Mouse (Mus musculus): ENCODE data around the gene Rpusd3.

Rpusd3 gene

DNA sequence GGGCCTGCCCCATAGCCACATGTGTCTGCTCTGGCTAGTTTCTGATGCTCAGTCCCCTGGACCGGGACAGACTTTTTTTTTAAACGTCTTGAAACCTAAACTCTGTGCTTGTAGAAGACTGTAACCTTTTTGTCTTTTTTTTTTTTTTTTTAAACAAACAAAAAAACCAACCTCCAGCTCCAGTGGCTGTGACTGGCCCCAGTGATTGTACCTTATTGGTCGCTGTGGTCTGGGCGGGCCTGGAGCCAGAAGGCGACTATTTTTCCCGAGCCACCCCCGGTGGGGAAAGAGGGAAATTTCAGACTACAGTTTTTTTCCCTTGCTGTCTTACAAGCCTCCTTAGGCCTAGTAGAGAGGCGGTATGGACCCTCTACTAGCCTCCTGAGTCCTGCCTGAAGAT, 30.2 kb downstream of the Rpusd3 start, which contains the start of gene Ttll3:
Gene Ttll3 (plus strand): TSS at position 301 of the 400 bp plus-strand sequence.
- no peak for DNase-seq (ENCODE audit: low read depth, low spot score)

DNA sequence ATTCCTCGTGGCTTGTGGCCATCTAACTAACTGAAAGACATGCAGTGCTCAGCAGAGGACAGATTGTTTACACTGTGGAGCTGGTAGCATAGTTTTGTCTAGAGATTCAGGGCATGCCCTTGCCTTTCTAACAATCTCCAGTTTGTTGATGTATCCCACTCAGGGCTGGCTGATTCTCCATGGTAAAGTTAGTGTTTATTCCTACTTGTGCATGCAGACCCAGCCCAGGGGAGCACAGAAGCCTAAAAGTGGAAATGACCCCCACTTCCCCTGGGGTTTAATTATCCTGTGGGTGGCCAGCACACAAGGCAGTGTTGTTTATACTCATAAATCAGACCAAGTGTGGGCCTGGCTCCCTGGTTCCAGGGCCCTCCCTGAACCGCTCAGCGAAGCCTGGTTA, 33.1 kb downstream of the Rpusd3 start:
- no peak for DNase-seq (ENCODE audit: low read depth, low spot score)

DNA sequence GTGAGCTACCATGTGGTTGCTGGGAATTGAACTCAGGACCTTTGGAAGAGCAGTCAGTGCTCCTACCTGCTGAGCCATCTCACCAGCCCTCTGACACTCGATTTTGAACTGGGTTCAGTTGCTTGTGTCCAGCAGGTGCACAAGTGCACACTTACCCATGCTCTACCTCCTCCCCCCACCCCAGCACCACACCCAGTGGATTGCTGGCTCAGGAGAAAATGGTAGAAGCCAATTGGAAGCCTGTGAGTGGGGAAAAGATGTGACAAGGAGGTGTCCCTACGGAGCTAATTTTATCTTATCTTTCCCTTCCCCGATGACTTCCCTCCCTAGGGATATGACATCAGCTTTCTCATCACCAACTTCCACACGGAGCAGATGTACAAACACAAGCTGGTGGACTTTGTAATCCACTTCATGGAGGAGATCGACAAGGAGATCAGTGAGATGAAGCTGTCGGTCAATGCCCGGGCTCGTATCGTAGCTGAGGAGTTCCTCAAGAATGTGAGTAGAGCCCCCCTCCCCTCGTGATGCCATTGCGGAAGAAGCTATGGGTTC, 33.9 kb downstream of the Rpusd3 start:
- no peak for DNase-seq (ENCODE audit: low read depth, low spot score)

DNA sequence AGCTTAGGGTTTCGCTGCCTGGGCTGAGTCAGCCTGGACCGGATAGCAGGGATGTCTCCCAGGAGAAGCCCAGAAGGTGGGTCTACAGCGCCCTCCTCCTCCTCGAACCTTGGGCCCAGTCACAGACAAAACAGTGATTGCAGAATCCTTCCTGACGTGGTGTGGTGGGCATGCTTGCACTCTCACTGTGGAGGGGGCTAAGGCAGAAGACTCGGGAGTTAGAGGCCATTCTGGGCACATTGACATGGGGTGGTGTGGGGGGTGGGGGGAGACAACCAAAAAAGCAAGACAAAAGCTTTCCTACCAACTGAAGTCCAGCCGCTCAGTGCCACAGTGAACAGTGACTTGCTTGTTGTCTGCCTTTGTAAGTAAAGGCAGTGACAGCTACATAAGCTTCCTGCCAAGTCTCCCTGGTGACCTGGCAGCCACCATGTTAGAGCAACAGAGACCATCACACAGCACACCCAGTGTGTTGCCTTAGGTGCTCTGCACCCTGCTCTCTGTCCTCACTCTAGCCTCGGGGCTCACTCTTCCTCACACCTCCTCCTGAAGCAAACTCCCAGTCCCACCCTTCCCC, 34.7 kb downstream of the Rpusd3 start:
- no peak for DNase-seq (ENCODE audit: low read depth, low spot score)

- peak; percentile 59 for DNase-seq (ENCODE audit: low read depth, low spot score)
These were observed 38.7 kb downstream of the Rpusd3 start for GRCm38 (mm10) chr6:113380480-113380879.

GRCm38 (mm10) chr6:113379246-113379645, 39.9 kb downstream of the Rpusd3 start:
- DNase-seq (ENCODE audit: low read depth, low spot score), result no peak

GRCm38 (mm10) chr6:113377496-113378385, 41.4 kb downstream of the Rpusd3 start, which contains the start of the genes Tada3 and Arpc4:
Gene Tada3 (minus strand): TSS chr6:113377883.
Gene Arpc4 (plus strand): TSS chr6:113378115.
- DNase-seq (ENCODE audit: low read depth, low spot score), result peak; percentile 98

- no peak for DNase-seq (ENCODE audit: low read depth, low spot score)
These were observed 42.0 kb downstream of the Rpusd3 start for GRCm38 (mm10) chr6:113377172-113377495.

DNA sequence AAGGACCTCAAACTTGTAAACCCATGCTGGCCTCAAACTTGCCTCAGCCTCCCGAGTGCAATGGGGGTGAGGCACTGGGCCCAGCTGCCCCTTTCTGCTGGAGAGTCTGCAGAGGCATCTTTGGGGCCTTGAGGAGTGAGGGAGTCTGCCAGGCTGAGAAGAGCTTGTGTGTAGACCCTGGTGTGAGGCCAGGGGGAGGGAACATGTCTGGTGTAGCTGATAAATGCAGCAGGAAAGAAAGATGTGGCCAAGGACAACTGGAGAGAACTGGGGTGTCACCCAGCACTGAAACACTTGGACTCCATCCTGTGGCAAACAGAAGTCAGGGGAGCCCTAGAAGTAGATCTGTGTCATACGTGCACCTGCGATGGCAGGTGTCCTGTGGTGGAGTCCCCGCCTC, 45.6 kb downstream of the Rpusd3 start:
- no peak for DNase-seq (ENCODE audit: low read depth, low spot score)

GRCm38 (mm10) chr6:113370194-113370929, 48.8 kb downstream of the Rpusd3 start:
- DNase-seq (ENCODE audit: low read depth, low spot score), result no peak

DNA sequence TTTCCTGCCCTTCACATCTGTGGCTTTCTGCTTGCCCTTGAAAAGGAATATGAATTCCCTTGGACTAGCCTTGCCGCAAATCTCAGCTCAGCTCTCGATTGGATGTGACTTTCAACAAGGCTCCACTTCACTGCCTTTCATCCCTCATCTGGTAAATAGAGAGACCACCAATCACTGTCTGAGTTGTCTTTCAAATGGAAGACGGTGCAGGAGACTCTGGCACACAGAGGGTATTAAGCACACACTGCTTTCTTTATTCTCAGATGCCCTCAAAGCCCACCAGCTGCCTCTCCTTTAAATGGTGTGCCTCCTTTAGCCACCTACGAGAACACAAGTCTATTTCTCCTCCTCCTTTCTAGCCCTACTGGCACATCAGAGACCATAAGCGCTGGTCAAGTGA, 50.6 kb downstream of the Rpusd3 start:
- DNase-seq (ENCODE audit: low read depth, low spot score), result no peak

- DNase-seq (ENCODE audit: low read depth, low spot score), result peak; percentile 89
These were observed 51.0 kb downstream of the Rpusd3 start for GRCm38 (mm10) chr6:113368124-113368523.

- no peak for DNase-seq (ENCODE audit: low read depth, low spot score)
These were observed 51.6 kb downstream of the Rpusd3 start for GRCm38 (mm10) chr6:113367574-113367973.

DNA sequence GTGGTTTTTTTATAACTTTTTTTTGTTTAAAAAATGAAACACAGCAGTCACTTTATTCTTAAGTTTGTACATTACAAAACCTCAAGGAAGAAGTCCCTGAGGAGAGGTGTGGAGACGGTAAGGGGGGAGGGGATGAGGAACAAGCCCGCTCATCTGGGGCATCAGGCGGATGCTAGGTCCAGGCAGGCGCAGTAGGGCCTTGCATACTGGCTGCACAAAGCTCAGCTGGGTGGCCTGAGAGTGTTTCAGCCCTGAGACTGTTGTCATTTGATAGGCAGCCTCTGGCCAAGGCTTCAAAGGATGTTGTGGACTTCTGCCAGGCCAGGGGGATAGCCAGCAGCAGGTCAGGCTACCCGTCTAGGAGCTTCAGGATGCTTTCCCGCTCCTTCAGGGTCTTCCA, 52.5 kb downstream of the Rpusd3 start:
- DNase-seq (ENCODE audit: low read depth, low spot score), result peak; percentile 72
